Mouse (Mus musculus) forebrain, postnatal 0 days (tissue): ENCODE measurements around the gene Tbc1d9b. TPM values are rescaled to one million over a fixed set of nuclear protein-coding genes. Genes with fewer than 3 reads are reported as not detected.

Source experiments
- ATAC-seq: fragments of 200-750 bp; cut with Nextera tagmentation; 2 replicates; pipeline ENCODE4 v1.8.0; 2017; ENCODE audit warnings: mild to moderate bottlenecking, moderate library complexity
- DNase-seq: peaks from one replicate; pipeline ENCODE4 v3.0.0-alpha.2; 2015
- H3K27ac ChIP-seq: fragments of 300-500 bp; sonication (generic); 2 replicates; pipeline ENCODE4 v1.5.1; 2014; ENCODE audit warnings: low read depth, mild to moderate bottlenecking, antibody characterized with exemption, low read length, moderate library complexity, mixed read lengths
- H3K27me3 ChIP-seq: fragments of 300-500 bp; sonication (generic); 2 replicates; pipeline ENCODE4 v1.6.1; 2014; ENCODE audit warnings: mild to moderate bottlenecking, low read length, mixed read lengths; ENCODE audit not compliant: insufficient read depth
- H3K36me3 ChIP-seq: fragments of 300-500 bp; sonication (generic); 2 replicates; pipeline ENCODE4 v1.6.1; 2014; ENCODE audit warnings: mild to moderate bottlenecking, moderate library complexity; ENCODE audit not compliant: insufficient read depth
- H3K4me1 ChIP-seq: fragments of 300-500 bp; sonication (generic); 2 replicates; pipeline ENCODE4 v1.6.1; 2014; ENCODE audit warnings: antibody characterized with exemption; ENCODE audit not compliant: insufficient read depth
- H3K4me2 ChIP-seq: fragments of 300-500 bp; sonication (generic); 2 replicates; pipeline ENCODE4 v1.6.1; 2014; ENCODE audit warnings: low read depth, mild to moderate bottlenecking, moderate library complexity
- H3K4me3 ChIP-seq: fragments of 300-500 bp; sonication (generic); 2 replicates; pipeline ENCODE4 v1.5.1; 2014; ENCODE audit warnings: low read depth, low read length, mixed read lengths
- H3K9ac ChIP-seq: fragments of 300-500 bp; sonication (generic); 2 replicates; pipeline ENCODE4 v1.6.1; 2014; ENCODE audit warnings: mild to moderate bottlenecking
- H3K9me3 ChIP-seq: fragments of 300-500 bp; sonication (generic); 2 replicates; pipeline ENCODE4 v1.6.1; 2016; ENCODE audit warnings: low read length
- CTCF ChIP-seq: sonication (generic); IDR thresholded peaks from 2 replicates; pipeline ENCODE4 v1.5.1; 2016; ENCODE audit warnings: antibody characterized with exemption, control low read depth, low read depth
- WGBS: fragments of 180-500 bp; shearing (Covaris S2); extraction: QIAGEN DNeasy Blood & Tissue Kit; methylation state at CpG from one replicate; pipeline ENCODE4 v1.1.7; 2014; 5-methylcytosine and 5-hydroxymethylcytosine counted together
- polyA plus RNA-seq: library from polyadenylated mRNA; unstranded; fragments of >200 nt; fragmentation: Nextera tagmentation; extraction: Ambion mirVana; gene quantifications from 2 replicates; pipeline ENCODE4 v1.2.1, GENCODE M21; 2015
- total RNA-seq: library from RNA; depleted of rRNA; stranded (reverse); fragments of >200 nt; gene quantifications from 2 replicates; pipeline ENCODE4 v1.2.3, GENCODE M21; 2014

Gene Tbc1d9b
- total and polyA plus RNA-seq, 2 experiments from 2014 or later: 30.4 to 59.3 TPM

DNA sequence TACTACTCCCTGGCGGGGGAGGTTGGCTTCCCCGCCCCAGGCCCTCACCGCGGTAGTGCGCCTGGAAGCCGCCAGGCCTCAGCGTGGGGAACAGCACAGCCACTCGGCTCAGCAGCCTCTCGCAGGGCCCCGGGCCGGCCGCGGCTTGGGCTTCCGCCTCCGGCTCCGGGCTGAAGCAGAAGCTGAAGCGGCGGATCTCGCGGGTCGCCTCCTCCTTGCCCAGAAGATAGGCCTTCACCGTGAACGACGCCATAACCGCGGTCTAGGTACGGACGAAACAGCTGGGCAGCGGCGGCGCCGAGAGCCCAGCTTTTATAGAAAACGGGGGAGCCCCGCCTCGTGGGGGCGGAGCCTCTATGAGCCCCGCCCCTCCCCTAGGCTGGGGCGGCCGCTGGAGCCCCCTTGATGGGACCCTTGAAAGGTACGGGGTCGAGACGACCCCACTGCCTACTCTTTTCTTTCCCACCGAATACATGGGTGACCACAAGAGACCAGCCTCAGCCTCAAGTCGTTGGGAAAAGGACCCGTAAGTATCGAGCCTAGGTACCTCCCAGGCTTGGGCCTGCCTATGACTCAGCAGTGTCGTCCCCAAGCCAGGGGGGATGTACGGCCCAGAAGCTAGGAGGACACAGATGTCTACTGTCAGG, 79.4 kb downstream of the Tbc1d9b start, which contains the start of the genes Sqstm1 and Mgat4b:
Gene Sqstm1 (minus strand): TSS at position 323 of the 647 bp plus-strand sequence.
Gene Mgat4b (plus strand): TSS at position 386 of the 647 bp plus-strand sequence.
- Histone ChIP-seq H3K4me2 (peak within 1 kb of the TSS; percentile 59), H3K36me3 (peaks cover 20% of the 10 kb centered on the region), H3K9me3 (no peaks in the 10 kb centered on the region), H3K27ac (peak within 1 kb of the TSS; percentile 99), H3K4me3 (peak within 1 kb of the TSS; percentile 99), H3K4me1 (peaks cover 15% of the 10 kb centered on the region; the same call in 1 of the 2 replicates), H3K9ac (peak within 1 kb of the TSS; percentile 100), H3K27me3 (no peaks in the 10 kb centered on the region)
- 1% methylated on average over 48 of the region's 48 CpGs for WGBS
- TF ChIP-seq CTCF: peak; percentile 30; the same call in 1 of the 2 replicates
- DNase-seq: peak; percentile 90
- ATAC-seq: peak; percentile 73

DNA sequence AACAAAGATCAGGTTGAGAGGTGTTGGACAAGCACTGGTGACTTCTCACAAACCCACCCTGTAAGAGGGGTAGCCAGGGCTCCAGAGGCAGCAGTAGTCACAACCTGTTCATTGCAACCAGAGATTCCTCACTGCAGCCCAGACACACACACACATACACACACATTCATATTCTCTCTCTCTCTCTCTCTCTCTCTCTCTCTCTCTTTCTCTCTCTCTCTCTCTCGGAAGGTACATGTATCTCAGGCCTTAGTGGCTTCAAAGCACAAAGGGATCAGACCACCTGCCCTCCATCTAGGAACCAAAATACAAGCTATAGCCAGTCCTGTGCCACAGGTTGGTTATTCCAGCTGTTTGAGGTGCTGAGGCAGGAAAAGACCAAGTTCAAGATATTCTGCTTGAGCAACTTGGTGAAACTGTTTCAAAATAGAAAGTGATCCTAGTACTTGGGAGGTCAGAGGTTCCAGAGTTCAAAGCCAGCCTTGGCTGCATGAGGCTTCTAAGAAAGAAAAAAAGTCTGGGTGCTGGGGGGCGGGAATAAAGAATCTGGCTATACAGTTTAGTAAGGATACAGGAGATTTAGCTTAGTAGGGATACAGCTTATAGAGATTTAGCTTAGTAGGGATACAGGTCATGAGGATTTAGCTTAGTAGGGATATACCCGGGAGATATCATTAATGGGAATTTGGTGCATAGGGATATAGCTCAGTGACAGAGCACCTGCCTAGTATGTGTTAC, 80.3 kb downstream of the Tbc1d9b start:
- H3K27me3 ChIP-seq: no peaks in the 10 kb centered on the region
- DNase-seq: no peak
- no peaks in the 10 kb centered on the region for H3K9me3 ChIP-seq
- H3K4me3 ChIP-seq: peak overlapping the region; percentile 99
- H3K4me2 ChIP-seq: peak overlapping the region; percentile 59
- H3K36me3 ChIP-seq: peaks cover 12% of the 10 kb centered on the region
- ATAC-seq: no peak
- 94% methylated on average over 3 of the region's 3 CpGs for WGBS
- peak overlapping the region; percentile 100; the same call in 1 of the 2 replicates for H3K9ac ChIP-seq
- TF ChIP-seq CTCF: no peak
- H3K27ac ChIP-seq: peak overlapping the region; percentile 99
- H3K4me1 ChIP-seq: peaks cover 15% of the 10 kb centered on the region; the same call in 1 of the 2 replicates

DNA sequence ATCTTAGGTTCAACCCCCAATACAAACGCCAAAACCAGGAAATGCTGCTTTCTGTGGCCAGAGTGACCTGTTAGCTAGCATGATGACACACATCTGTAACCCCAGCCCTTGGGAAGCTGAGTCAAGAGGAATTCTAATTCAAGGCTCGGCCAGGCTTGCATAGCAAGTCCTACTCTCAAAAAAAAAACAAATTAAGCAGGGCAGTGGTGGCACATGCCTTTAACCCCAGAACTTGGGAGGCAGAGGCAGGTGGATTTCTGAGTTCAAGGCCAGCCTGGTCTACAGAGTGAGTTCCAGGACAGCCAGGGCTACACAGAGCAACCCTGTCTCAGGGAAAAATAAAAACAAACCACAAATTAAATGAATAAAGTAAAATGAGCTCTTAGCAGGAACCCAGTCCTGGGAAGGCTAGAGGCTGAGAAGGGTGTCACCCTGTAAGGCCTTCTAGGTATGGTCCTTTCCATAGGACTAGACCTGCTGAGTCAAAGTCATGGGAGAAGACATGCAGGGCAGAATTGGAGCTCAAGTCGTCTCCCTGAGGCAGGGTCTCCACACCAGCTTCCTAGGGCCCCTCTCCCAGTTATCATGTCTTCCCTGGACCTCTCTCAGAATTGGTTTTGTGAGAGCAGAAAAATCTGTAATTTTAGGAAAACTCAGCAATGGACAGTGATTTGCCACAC, 81.0 kb downstream of the Tbc1d9b start:
- Histone ChIP-seq H3K9me3 (no peaks in the 10 kb centered on the region), H3K27ac (no peak overlapping the region), H3K4me3 (no peak overlapping the region), H3K27me3 (no peaks in the 10 kb centered on the region), H3K4me1 (peaks cover 15% of the 10 kb centered on the region; the same call in 1 of the 2 replicates), H3K9ac (no peak overlapping the region), H3K36me3 (peaks cover 6% of the 10 kb centered on the region; the same call in 1 of the 2 replicates), H3K4me2 (no peak overlapping the region)
- 74% methylated on average over 3 of the region's 3 CpGs for WGBS
- TF ChIP-seq CTCF: no peak
- ATAC-seq (no peak), DNase-seq (no peak)

DNA sequence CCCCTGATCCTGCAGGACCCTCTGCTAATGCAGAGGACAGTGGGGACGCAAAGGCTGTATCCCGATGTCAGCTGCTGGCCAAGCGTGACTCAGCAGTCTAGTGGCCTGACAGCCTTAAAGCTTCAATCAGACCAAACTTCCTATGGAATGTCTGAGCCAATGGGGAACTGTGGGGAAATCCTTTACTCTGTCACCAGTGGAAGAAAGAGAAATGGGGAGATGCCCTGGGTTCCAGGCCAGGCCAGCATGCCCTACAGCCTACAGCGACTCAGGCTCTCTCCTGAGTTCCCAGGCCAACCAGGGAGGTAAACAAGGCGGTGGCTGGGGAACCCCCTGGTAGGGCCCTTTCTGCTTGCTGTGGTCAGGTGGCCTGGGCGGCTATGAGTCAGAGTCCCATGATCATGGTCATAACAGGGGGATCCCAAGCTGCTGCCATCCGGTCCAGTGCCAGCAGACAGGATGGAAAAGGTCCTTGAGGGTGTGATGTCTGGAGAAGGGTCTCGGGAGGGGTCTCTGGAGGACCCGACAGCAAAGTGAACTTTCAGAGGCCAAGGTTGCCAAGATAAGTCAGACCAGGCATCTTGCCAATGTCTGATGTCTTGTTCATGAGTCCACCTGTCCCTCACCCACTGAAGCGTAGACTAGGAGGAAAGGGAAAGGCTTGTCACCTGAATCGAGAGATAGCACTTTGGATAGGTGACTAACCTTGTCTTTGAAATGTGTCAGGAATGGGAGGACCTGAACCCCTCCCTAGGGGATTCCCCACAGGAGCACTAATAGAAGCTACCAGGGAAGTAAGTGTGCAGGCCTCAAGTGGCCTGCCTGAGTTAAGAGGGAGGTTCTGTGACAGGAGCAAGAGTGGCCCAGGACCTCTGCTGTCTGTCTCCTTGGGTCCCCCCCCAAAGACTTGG, 81.9 kb downstream of the Tbc1d9b start:
- DNase-seq (no peak), ATAC-seq (no peak)
- H3K9ac ChIP-seq: no peak overlapping the region
- H3K27me3 ChIP-seq: no peaks in the 10 kb centered on the region
- no peaks in the 10 kb centered on the region for H3K36me3 ChIP-seq
- H3K9me3 ChIP-seq: no peaks in the 10 kb centered on the region
- H3K4me2 ChIP-seq: no peak overlapping the region
- peaks cover 15% of the 10 kb centered on the region; the same call in 1 of the 2 replicates for H3K4me1 ChIP-seq
- TF ChIP-seq CTCF: no peak
- H3K27ac ChIP-seq: no peak overlapping the region
- 62% methylated on average over 11 of the region's 11 CpGs for WGBS
- no peak overlapping the region for H3K4me3 ChIP-seq

DNA sequence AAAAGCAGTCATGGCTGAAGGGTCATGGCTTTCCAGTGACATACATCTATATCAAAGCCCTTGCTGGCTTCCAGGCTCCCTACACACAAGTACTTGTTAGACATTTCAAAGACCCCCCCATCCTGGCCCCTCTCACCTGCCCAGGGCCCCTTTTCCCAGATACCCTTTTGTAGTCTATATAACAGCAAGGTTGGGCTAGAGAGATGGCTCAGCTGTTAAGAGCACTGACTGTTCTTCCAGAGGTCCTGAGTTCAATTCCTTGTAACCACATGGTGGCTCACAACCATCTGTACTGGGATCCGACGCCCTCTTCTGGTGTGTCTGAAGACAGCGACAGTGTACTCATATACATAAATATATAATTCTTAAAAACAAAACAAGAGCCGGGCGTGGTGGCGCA, 83.4 kb downstream of the Tbc1d9b start:
- TF ChIP-seq CTCF: no peak
- Histone ChIP-seq H3K27ac (no peak overlapping the region), H3K4me1 (peaks cover 8% of the 10 kb centered on the region; the same call in 1 of the 2 replicates), H3K27me3 (no peaks in the 10 kb centered on the region), H3K4me3 (no peak overlapping the region), H3K9me3 (no peaks in the 10 kb centered on the region), H3K4me2 (no peak overlapping the region), H3K36me3 (no peaks in the 10 kb centered on the region), H3K9ac (no peak overlapping the region)
- WGBS: 93% methylated on average over 6 of the region's 6 CpGs
- DNase-seq (no peak), ATAC-seq (no peak)

DNA sequence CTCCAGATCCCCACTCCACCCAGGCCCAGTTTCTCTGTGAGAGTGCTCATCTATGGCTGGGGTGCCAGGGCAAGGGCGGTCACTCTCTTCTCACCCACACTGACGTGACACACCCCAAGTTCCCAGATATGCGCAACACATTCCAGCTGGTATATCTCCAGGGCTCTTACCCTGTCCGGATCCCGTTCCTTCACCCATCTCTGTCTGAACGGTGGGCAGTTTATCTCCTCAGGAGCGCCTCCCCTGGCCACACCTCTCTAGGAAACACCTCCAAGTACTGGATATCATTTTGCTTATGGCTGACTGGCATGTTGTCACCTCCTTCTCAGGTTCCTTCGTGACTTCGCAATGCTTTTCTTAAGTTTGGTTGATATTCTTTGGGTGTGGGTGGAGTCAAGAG, 84.4 kb downstream of the Tbc1d9b start:
- DNase-seq (no peak), ATAC-seq (no peak)
- Histone ChIP-seq H3K9ac (no peak overlapping the region), H3K36me3 (0 out of 2 replicates have a peak, but pooled peaks cover 2% of the 10 kb centered on the region), H3K9me3 (no peaks in the 10 kb centered on the region), H3K27ac (no peak overlapping the region), H3K4me1 (peaks cover 8% of the 10 kb centered on the region; the same call in 1 of the 2 replicates), H3K4me2 (no peak overlapping the region; the same call in 1 of the 2 replicates), H3K4me3 (no peak overlapping the region), H3K27me3 (no peaks in the 10 kb centered on the region)
- 29% methylated on average over 9 of the region's 9 CpGs for WGBS
- no peak for TF ChIP-seq CTCF
